Mouse (Mus musculus): ENCODE measurements around the gene Adamts10.

DNA sequence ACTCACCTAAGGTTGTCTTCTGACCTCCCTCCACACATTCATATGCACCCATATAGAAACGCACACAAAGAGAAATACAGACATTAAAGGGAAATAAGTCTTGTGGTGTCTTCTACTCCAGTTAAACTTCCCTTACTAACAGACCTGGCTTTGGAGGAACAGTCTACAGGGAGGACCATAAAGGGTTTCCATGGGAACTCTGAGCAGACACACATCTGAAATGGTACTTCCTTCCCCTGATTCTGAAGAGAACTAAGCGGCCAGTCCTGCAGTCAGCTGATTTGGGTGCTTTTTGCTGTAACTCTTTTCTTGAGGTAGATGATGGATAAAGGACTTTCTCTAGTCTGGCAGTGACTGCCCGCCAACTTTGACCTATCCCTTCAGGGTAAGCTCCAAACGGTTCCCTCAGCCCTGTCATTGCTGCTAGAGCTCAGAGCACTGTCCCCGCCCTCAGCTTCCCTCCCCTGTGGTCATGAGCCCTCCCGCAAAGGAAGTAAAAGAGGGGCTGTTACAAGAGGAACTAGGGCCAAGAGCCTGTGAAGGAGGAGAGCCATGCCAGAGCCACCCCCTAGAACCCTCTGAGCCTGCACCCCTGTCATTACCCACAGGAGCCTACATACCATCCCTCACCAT, 31.3 kb downstream of the Adamts10 start, which contains the start of gene Myo1f:
- TF ChIP-seq CTCF (IDR thresholded peaks at IDR 0.05) = no peak
- no peak for TF ChIP-seq EP300 (IDR thresholded peaks at IDR 0.05)
